Mouse (Mus musculus) left cerebral cortex, adult 9 months (tissue): Measurements from ENCODE around the gene Tex13c3.
"Not testable (repeated sequence)": the region's sequence is repeated elsewhere in the genome, so short reads cannot be mapped to it uniquely, and the experiment has no call there.

Source experiments
- DNase-seq, 2 experiments: peaks; one replicate each; pipeline ENCODE4 v3.0.0; 2022; ENCODE audit warnings: low spot score in 2 of 2

Tex13c3 gene

GRCm38 (mm10) chrX:19481219-19481618 is at the start of gene Tex13c3:
Gene Tex13c3, minus strand, starts transcription at chrX:19481319.
- not testable (repeated sequence) for DNase-seq

DNA sequence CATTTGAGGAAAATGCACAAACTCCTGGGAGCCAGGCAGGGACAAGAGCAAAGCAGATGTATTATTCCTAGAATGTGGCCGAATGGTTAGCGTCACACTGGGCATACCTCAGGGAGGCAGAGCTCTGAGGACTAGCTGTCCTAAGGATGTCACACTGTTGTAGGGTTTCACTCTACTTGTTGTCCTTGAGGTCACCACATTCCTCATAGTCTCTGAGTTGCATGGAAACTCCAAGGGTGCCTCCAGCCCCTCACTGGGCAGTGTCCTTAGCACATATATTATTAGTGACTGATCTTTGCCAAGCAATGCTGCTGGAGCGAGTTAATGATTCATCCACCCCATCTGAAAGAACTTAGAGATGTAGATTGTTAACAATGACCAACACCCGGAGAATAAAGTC is 8.6 kb upstream of the Tex13c3 start:
- DNase-seq, result no peak
